Comparison of ENCODE assay signal across 8 mouse cellular contexts in genomic region chr10:42680582-42681001, GRCm38 (mm10).
DNase-seq lines count a peak whose midpoint lies in the region; ATAC-seq lines count a peak whose summit lies in the region.

No protein-coding gene starts in this region.

- H3K4me1 ChIP-seq in heart, embryonic 13.5 days = peaks cover 17% of the 10 kb centered on the region
- peaks cover 11% of the 10 kb centered on the region for H3K4me1 ChIP-seq in hindbrain, embryonic 16.5 days (ENCODE audit: control insufficient read depth, insufficient read depth, low read depth, low read length)
- H3K4me1 ChIP-seq in midbrain, embryonic 15.5 days = peaks cover 13% of the 10 kb centered on the region

- peak overlapping the region; percentile 88; the same call in 1 of the 2 replicates for H3K9ac ChIP-seq in heart, embryonic 13.5 days
- no peak overlapping the region for H3K9ac ChIP-seq in hindbrain, embryonic 16.5 days (ENCODE audit: low read depth, low read length)
- no peak overlapping the region for H3K9ac ChIP-seq in midbrain, embryonic 15.5 days

- peak overlapping the region; percentile 99 for H3K4me3 ChIP-seq in heart, embryonic 13.5 days
- no peak overlapping the region for H3K4me3 ChIP-seq in hindbrain, embryonic 16.5 days (ENCODE audit: low read length)
- H3K4me3 ChIP-seq in midbrain, embryonic 15.5 days = 0 out of 2 replicates have a peak overlapping the region, but pooled peaks have one; percentile 3

- no peak overlapping the region for H3K27ac ChIP-seq in heart, embryonic 13.5 days (replicated peaks)
- H3K27ac ChIP-seq in hindbrain, embryonic 16.5 days (ENCODE audit: low read depth, low read length) = no peak overlapping the region
- H3K27ac ChIP-seq in midbrain, embryonic 15.5 days = no peak overlapping the region

- H3K4me2 ChIP-seq in heart, embryonic 13.5 days = peak overlapping the region; percentile 87
- peak overlapping the region; percentile 83; the same call in 1 of the 2 replicates for H3K4me2 ChIP-seq in hindbrain, embryonic 16.5 days (ENCODE audit: low read length)
- H3K4me2 ChIP-seq in midbrain, embryonic 15.5 days = no peak overlapping the region

- 16% methylated on average over 6 of the region's 6 CpGs for WGBS in heart, embryonic 13.5 days
- WGBS in hindbrain, embryonic 16.5 days = 17% methylated on average over 6 of the region's 6 CpGs
- 16% methylated on average over 6 of the region's 6 CpGs for WGBS in midbrain, embryonic 15.5 days

- peaks cover 8% of the 10 kb centered on the region; the same call in 1 of the 2 replicates for H3K27me3 ChIP-seq in heart, embryonic 13.5 days (replicated peaks)
- no peaks in the 10 kb centered on the region for H3K27me3 ChIP-seq in hindbrain, embryonic 16.5 days (replicated peaks; ENCODE audit: control insufficient read depth, insufficient read depth, low read length)
- no peaks in the 10 kb centered on the region for H3K27me3 ChIP-seq in midbrain, embryonic 15.5 days (replicated peaks)

- no peak for DNase-seq in heart, adult 8-10 months (ENCODE audit: low spot score)
- peak; percentile 46 for DNase-seq in WW6 (ENCODE audit: low read depth, low spot score)
- no peak for DNase-seq in frontal cortex, postnatal 36 days (ENCODE audit: low spot score in 2 of 2)
- DNase-seq in kidney, postnatal 10 days = no peak
- no peak for DNase-seq in right cerebral cortex, adult 18-20 months

- peak; percentile 34; the same call in 1 of the 2 replicates for ATAC-seq in heart, embryonic 13.5 days (ENCODE audit: extremely low read depth, insufficient number of reproducible peaks, low FRiP score, low TSS enrichment)
- no peak for ATAC-seq in hindbrain, embryonic 16.5 days
- ATAC-seq in midbrain, embryonic 15.5 days (replicated peaks) = no peak

- H3K36me3 ChIP-seq in heart, embryonic 13.5 days = peaks cover 11% of the 10 kb centered on the region
- peaks cover 8% of the 10 kb centered on the region for H3K36me3 ChIP-seq in hindbrain, embryonic 16.5 days (ENCODE audit: control insufficient read depth, insufficient read depth, low read length)
- peaks cover 7% of the 10 kb centered on the region; the same call in 1 of the 2 replicates for H3K36me3 ChIP-seq in midbrain, embryonic 15.5 days (replicated peaks)

- no peaks in the 10 kb centered on the region for H3K9me3 ChIP-seq in heart, embryonic 13.5 days
- H3K9me3 ChIP-seq in hindbrain, embryonic 16.5 days (ENCODE audit: control insufficient read depth, low read length) = no peaks in the 10 kb centered on the region
- H3K9me3 ChIP-seq in midbrain, embryonic 15.5 days = no peaks in the 10 kb centered on the region
